Mouse (Mus musculus) spleen, adult 2 months (tissue): ENCODE results near the gene Ephb4. TPM values are rescaled to one million over a fixed set of nuclear protein-coding genes. Genes with fewer than 3 reads are reported as not detected.

Source experiments
- DNase-seq, 2 experiments: peaks; one replicate each; pipeline versions ENCODE4 v3.0.0 to v3.0.0-alpha.2; 2012 to 2021; ENCODE audit warnings: low spot score in 2 of 2, low read depth in 1 of 2
- H3K27ac ChIP-seq: fragments of 200-500 bp; 2 replicates; pipeline ENCODE4 v1.5.1; 2012; ENCODE audit warnings: low read length, inconsistent platforms; ENCODE audit not compliant: insufficient read depth
- H3K27me3 ChIP-seq: fragments of 200-500 bp; 2 replicates; pipeline ENCODE4 v1.6.1; 2012; ENCODE audit warnings: mild to moderate bottlenecking, moderate library complexity, low read length, inconsistent platforms; ENCODE audit not compliant: control insufficient read depth, insufficient read depth
- H3K36me3 ChIP-seq: fragments of 200-500 bp; 2 replicates; pipeline ENCODE4 v1.6.1; 2012; ENCODE audit warnings: mild to moderate bottlenecking, low read length, inconsistent platforms; ENCODE audit not compliant: control insufficient read depth, insufficient read depth
- H3K4me1 ChIP-seq: fragments of 200-500 bp; 2 replicates; pipeline ENCODE4 v1.6.1; 2011; ENCODE audit warnings: inconsistent platforms; ENCODE audit not compliant: control insufficient read depth, insufficient read depth, insufficient read length
- H3K4me3 ChIP-seq: fragments of 200-500 bp; 2 replicates; pipeline ENCODE4 v1.5.1; 2011; ENCODE audit warnings: mild to moderate bottlenecking, inconsistent platforms; ENCODE audit not compliant: insufficient read depth, insufficient read length; ENCODE audit errors: extremely low read depth
- CTCF ChIP-seq: fragments of 200-500 bp; IDR thresholded peaks from 2 replicates; pipeline ENCODE4 v1.5.1; 2011; ENCODE audit warnings: mild to moderate bottlenecking, inconsistent platforms; ENCODE audit not compliant: insufficient read depth, insufficient read length, insufficient replicate concordance; ENCODE audit errors: extremely low read depth
- POLR2A ChIP-seq: fragments of 200-500 bp; IDR thresholded peaks from 2 replicates; pipeline ENCODE4 v1.6.1; 2011; ENCODE audit warnings: low read depth, low read length, inconsistent platforms
- WGBS: fragments of 180-500 bp; shearing (Covaris S2); methylation state at CpG from one replicate; pipeline ENCODE4 v1.1.7; 2018; 5-methylcytosine and 5-hydroxymethylcytosine counted together
- polyA plus RNA-seq: library from polyadenylated mRNA; depleted of rRNA; stranded (reverse); fragments of >200 nt; gene quantifications from 2 replicates; pipeline ENCODE4 v1.2.3, GENCODE M21; 2012

Gene Ephb4
- polyA plus RNA-seq, 1 experiment, result 13.5 TPM

GRCm38 (mm10) chr5:137376198-137376597 is 26.3 kb downstream of the Ephb4 start:
- WGBS, result 70% methylated on average over 7 of the region's 7 CpGs

GRCm38 (mm10) chr5:137376722-137377121 is 26.8 kb downstream of the Ephb4 start:
- 75% methylated on average over 9 of the region's 9 CpGs for WGBS
- Histone ChIP-seq H3K4me3 (no peak overlapping the region), H3K4me1 (no peaks in the 10 kb centered on the region), H3K27me3 (no peaks in the 10 kb centered on the region), H3K36me3 (no peaks in the 10 kb centered on the region), H3K27ac (no peak overlapping the region)
- no peak for TF ChIP-seq POLR2A
- no peak for TF ChIP-seq CTCF
- DNase-seq, result no peak

More at GRCm38 (mm10) chr5:137376198-137376597, 26.3 kb downstream of the Ephb4 start:
- Histone ChIP-seq H3K4me3 (no peak overlapping the region), H3K4me1 (no peaks in the 10 kb centered on the region), H3K27ac (no peak overlapping the region), H3K27me3 (no peaks in the 10 kb centered on the region), H3K36me3 (no peaks in the 10 kb centered on the region)
- no peak for DNase-seq
- TF ChIP-seq POLR2A, result no peak
- TF ChIP-seq CTCF, result no peak

- TF ChIP-seq CTCF, result no peak
- TF ChIP-seq POLR2A, result no peak
- Histone ChIP-seq H3K27me3 (no peaks in the 10 kb centered on the region), H3K36me3 (no peaks in the 10 kb centered on the region), H3K4me3 (no peak overlapping the region), H3K4me1 (no peaks in the 10 kb centered on the region), H3K27ac (no peak overlapping the region)
- WGBS, result 27% methylated on average over 11 of the region's 11 CpGs
- DNase-seq, result no peak
These were observed 27.3 kb downstream of the Ephb4 start for GRCm38 (mm10) chr5:137377176-137377575.

GRCm38 (mm10) chr5:137377603-137378002 is 27.7 kb downstream of the Ephb4 start:
- Histone ChIP-seq H3K27me3 (no peaks in the 10 kb centered on the region), H3K27ac (no peak overlapping the region), H3K36me3 (no peaks in the 10 kb centered on the region), H3K4me1 (no peaks in the 10 kb centered on the region), H3K4me3 (no peak overlapping the region)
- no peak for DNase-seq
- WGBS, result 44% methylated on average over 13 of the region's 15 CpGs
- TF ChIP-seq POLR2A (no peak), CTCF (no peak)

DNA sequence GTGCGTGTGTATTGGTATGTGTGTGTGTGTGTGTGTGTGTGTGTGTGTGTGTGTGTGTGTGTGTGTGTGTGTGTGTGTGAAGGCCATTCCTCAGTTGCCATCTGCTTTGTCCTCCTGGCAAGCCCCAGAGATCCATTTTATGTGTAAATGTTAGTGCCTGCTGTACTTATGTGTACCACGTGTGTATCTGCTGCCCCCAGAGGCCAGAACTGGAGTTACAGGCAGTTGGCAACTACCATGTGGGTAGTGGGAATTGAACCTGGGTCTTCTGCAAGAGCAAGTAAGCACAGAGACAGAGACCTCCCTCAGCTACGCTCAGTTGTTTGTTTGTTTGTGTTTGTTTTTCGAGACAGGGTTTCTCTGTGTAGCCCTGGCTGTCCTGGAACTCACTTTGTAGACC is 31.2 kb downstream of the Ephb4 start:
- peak; percentile 31 to 64 for DNase-seq
- 56% methylated on average over 4 of the region's 4 CpGs for WGBS
- TF ChIP-seq POLR2A (no peak), CTCF (peak; percentile 51; the same call in 1 of the 2 replicates)
- no peaks in the 10 kb centered on the region for H3K36me3 ChIP-seq
- H3K4me3 ChIP-seq, result no peak overlapping the region
- H3K27ac ChIP-seq, result no peak overlapping the region
- H3K4me1 ChIP-seq, result no peaks in the 10 kb centered on the region
- H3K27me3 ChIP-seq, result no peaks in the 10 kb centered on the region

- Histone ChIP-seq H3K36me3 (no peaks in the 10 kb centered on the region), H3K27me3 (no peaks in the 10 kb centered on the region), H3K4me3 (no peak overlapping the region), H3K4me1 (no peaks in the 10 kb centered on the region), H3K27ac (no peak overlapping the region)
- WGBS, result 79% methylated on average over 7 of the region's 7 CpGs
- TF ChIP-seq POLR2A, result no peak
- no peak for TF ChIP-seq CTCF
- DNase-seq, result no peak
These were observed 33.5 kb downstream of the Ephb4 start for GRCm38 (mm10) chr5:137383441-137383840.

- no peaks in the 10 kb centered on the region for H3K4me1 ChIP-seq
- no peaks in the 10 kb centered on the region for H3K27me3 ChIP-seq
- no peak overlapping the region for H3K4me3 ChIP-seq
- 66% methylated on average over 7 of the region's 7 CpGs for WGBS
- no peak overlapping the region for H3K27ac ChIP-seq
- H3K36me3 ChIP-seq, result no peaks in the 10 kb centered on the region
- no peak for DNase-seq
- TF ChIP-seq CTCF (no peak), POLR2A (no peak)
These were observed 36.8 kb downstream of the Ephb4 start for GRCm38 (mm10) chr5:137386712-137387111.
